Mouse (Mus musculus): ENCODE measurements around the gene Tmem161b. TPM values are rescaled to one million over a fixed set of nuclear protein-coding genes. Genes with fewer than 3 reads are reported as not detected.

Gene Tmem161b
- polyA plus RNA-seq, 1 experiment, result 2.1 TPM

GRCm38 (mm10) chr13:84299445-84300053, 77.5 kb downstream of the Tmem161b start:
- no peak overlapping the region for H3ac ChIP-seq (ENCODE audit: control insufficient read depth, insufficient read length, low read depth)
- H3K79me2 ChIP-seq (ENCODE audit: control insufficient read depth, insufficient read depth), result no peaks in the 10 kb centered on the region
- H3K79me3 ChIP-seq (ENCODE audit: low read depth), result no peaks in the 10 kb centered on the region
- H3K36me3 ChIP-seq (ENCODE audit: control insufficient read depth, insufficient read depth), result peaks cover 17% of the 10 kb centered on the region
- no peak overlapping the region for H3K4me3 ChIP-seq (ENCODE audit: insufficient read depth, poor library complexity, severe bottlenecking)
- H3K27me3 ChIP-seq (ENCODE audit: control insufficient read depth, insufficient read depth, insufficient read length), result no peaks in the 10 kb centered on the region
- TF ChIP-seq MYOD1 (IDR thresholded peaks at IDR 0.05; ENCODE audit: control insufficient read depth, insufficient read length, low read depth), result no peak
- TF ChIP-seq MAX (IDR thresholded peaks at IDR 0.05), result no peak
- TF ChIP-seq FOSL1 (IDR thresholded peaks at IDR 0.05; ENCODE audit: insufficient read depth, low read length, poor library complexity, severe bottlenecking), result no peak
- TF ChIP-seq CTCF (IDR thresholded peaks at IDR 0.05; ENCODE audit: control insufficient read depth, insufficient read depth, insufficient read length), result no peak
- no peak for TF ChIP-seq CEBPB (IDR thresholded peaks at IDR 0.05; ENCODE audit: low read depth)
- TF ChIP-seq USF1 (IDR thresholded peaks at IDR 0.05; ENCODE audit: low read depth), result no peak
- no peak for TF ChIP-seq MYOG (IDR thresholded peaks at IDR 0.05; ENCODE audit: control insufficient read depth, extremely low read depth, insufficient read length)

- Histone ChIP-seq H3K36me3 (ENCODE audit: control insufficient read depth, insufficient read depth) (no peaks in the 10 kb centered on the region), H3K79me3 (ENCODE audit: low read depth) (no peaks in the 10 kb centered on the region), H3K27me3 (ENCODE audit: control insufficient read depth, insufficient read depth, insufficient read length) (no peaks in the 10 kb centered on the region), H3K79me2 (ENCODE audit: control insufficient read depth, insufficient read depth) (no peaks in the 10 kb centered on the region), H3K4me3 (ENCODE audit: insufficient read depth, poor library complexity, severe bottlenecking) (no peak overlapping the region), H3ac (ENCODE audit: control insufficient read depth, insufficient read length, low read depth) (no peak overlapping the region)
- TF ChIP-seq MAX (IDR thresholded peaks at IDR 0.05), result no peak
- no peak for TF ChIP-seq CEBPB (IDR thresholded peaks at IDR 0.05; ENCODE audit: low read depth)
- TF ChIP-seq USF1 (IDR thresholded peaks at IDR 0.05; ENCODE audit: low read depth), result no peak
- TF ChIP-seq CTCF (IDR thresholded peaks at IDR 0.05; ENCODE audit: control insufficient read depth, insufficient read depth, insufficient read length), result no peak
- TF ChIP-seq MYOD1 (IDR thresholded peaks at IDR 0.05; ENCODE audit: control insufficient read depth, insufficient read length, low read depth), result no peak
- TF ChIP-seq FOSL1 (IDR thresholded peaks at IDR 0.05; ENCODE audit: insufficient read depth, low read length, poor library complexity, severe bottlenecking), result no peak
- TF ChIP-seq MYOG (IDR thresholded peaks at IDR 0.05; ENCODE audit: control insufficient read depth, extremely low read depth, insufficient read length), result no peak
Measured at GRCm38 (mm10) chr13:84343272-84343671, 121.2 kb downstream of the Tmem161b start.

GRCm38 (mm10) chr13:84343691-84344495, 121.8 kb downstream of the Tmem161b start:
- Histone ChIP-seq H3K4me3 (ENCODE audit: insufficient read depth, poor library complexity, severe bottlenecking) (no peak overlapping the region), H3K79me3 (ENCODE audit: low read depth) (no peaks in the 10 kb centered on the region), H3ac (ENCODE audit: control insufficient read depth, insufficient read length, low read depth) (no peak overlapping the region), H3K79me2 (ENCODE audit: control insufficient read depth, insufficient read depth) (no peaks in the 10 kb centered on the region), H3K27me3 (ENCODE audit: control insufficient read depth, insufficient read depth, insufficient read length) (no peaks in the 10 kb centered on the region), H3K36me3 (ENCODE audit: control insufficient read depth, insufficient read depth) (no peaks in the 10 kb centered on the region)
- TF ChIP-seq USF1 (IDR thresholded peaks at IDR 0.05; ENCODE audit: low read depth) (no peak), CTCF (IDR thresholded peaks at IDR 0.05; ENCODE audit: control insufficient read depth, insufficient read depth, insufficient read length) (no peak), MYOG (IDR thresholded peaks at IDR 0.05; ENCODE audit: control insufficient read depth, extremely low read depth, insufficient read length) (no peak), FOSL1 (IDR thresholded peaks at IDR 0.05; ENCODE audit: insufficient read depth, low read length, poor library complexity, severe bottlenecking) (no peak), MAX (IDR thresholded peaks at IDR 0.05) (no peak), CEBPB (IDR thresholded peaks at IDR 0.05; ENCODE audit: low read depth) (no peak), MYOD1 (IDR thresholded peaks at IDR 0.05; ENCODE audit: control insufficient read depth, insufficient read length, low read depth) (no peak)

DNA sequence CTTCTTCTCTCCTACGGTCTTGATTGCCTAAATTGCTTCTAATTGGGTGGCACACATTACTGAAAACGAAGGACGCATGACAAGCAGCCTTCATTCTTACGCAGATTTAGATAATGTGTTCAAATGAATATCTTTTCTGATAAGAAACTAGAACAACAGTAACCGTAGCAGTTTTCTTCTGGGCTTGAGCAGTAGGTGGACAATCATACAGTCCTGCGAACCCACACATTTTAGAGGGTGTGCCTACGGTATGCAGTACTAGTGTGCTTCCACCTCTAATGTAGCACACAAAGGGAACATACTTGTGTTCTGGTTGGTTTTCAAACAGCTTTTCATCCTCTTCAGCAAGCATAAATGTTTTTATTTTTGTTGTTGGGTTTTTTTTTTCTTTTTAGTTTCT, 122.6 kb downstream of the Tmem161b start:
- H3K79me2 ChIP-seq (ENCODE audit: control insufficient read depth, insufficient read depth), result no peaks in the 10 kb centered on the region
- no peak overlapping the region for H3ac ChIP-seq (ENCODE audit: control insufficient read depth, insufficient read length, low read depth)
- H3K4me3 ChIP-seq (ENCODE audit: insufficient read depth, poor library complexity, severe bottlenecking), result no peak overlapping the region
- H3K79me3 ChIP-seq (ENCODE audit: low read depth), result no peaks in the 10 kb centered on the region
- no peaks in the 10 kb centered on the region for H3K36me3 ChIP-seq (ENCODE audit: control insufficient read depth, insufficient read depth)
- no peaks in the 10 kb centered on the region for H3K27me3 ChIP-seq (ENCODE audit: control insufficient read depth, insufficient read depth, insufficient read length)
- TF ChIP-seq MYOD1 (IDR thresholded peaks at IDR 0.05; ENCODE audit: control insufficient read depth, insufficient read length, low read depth) (no peak), CEBPB (IDR thresholded peaks at IDR 0.05; ENCODE audit: low read depth) (no peak), MAX (IDR thresholded peaks at IDR 0.05) (no peak), MYOG (IDR thresholded peaks at IDR 0.05; ENCODE audit: control insufficient read depth, extremely low read depth, insufficient read length) (no peak), CTCF (IDR thresholded peaks at IDR 0.05; ENCODE audit: control insufficient read depth, insufficient read depth, insufficient read length) (no peak), USF1 (IDR thresholded peaks at IDR 0.05; ENCODE audit: low read depth) (no peak), FOSL1 (IDR thresholded peaks at IDR 0.05; ENCODE audit: insufficient read depth, low read length, poor library complexity, severe bottlenecking) (no peak)

- H3K27me3 ChIP-seq (ENCODE audit: control insufficient read depth, insufficient read depth, insufficient read length), result no peaks in the 10 kb centered on the region
Measured at GRCm38 (mm10) chr13:84345114-84345513, 123.0 kb downstream of the Tmem161b start.

More at GRCm38 (mm10) chr13:84345114-84345513, 123.0 kb downstream of the Tmem161b start:
- Histone ChIP-seq H3ac (ENCODE audit: control insufficient read depth, insufficient read length, low read depth) (no peak overlapping the region), H3K4me3 (ENCODE audit: insufficient read depth, poor library complexity, severe bottlenecking) (no peak overlapping the region), H3K79me3 (ENCODE audit: low read depth) (no peaks in the 10 kb centered on the region), H3K79me2 (ENCODE audit: control insufficient read depth, insufficient read depth) (no peaks in the 10 kb centered on the region), H3K36me3 (ENCODE audit: control insufficient read depth, insufficient read depth) (no peaks in the 10 kb centered on the region)
- no peak for TF ChIP-seq MAX (IDR thresholded peaks at IDR 0.05)
- TF ChIP-seq MYOG (IDR thresholded peaks at IDR 0.05; ENCODE audit: control insufficient read depth, extremely low read depth, insufficient read length), result no peak
- no peak for TF ChIP-seq CEBPB (IDR thresholded peaks at IDR 0.05; ENCODE audit: low read depth)
- TF ChIP-seq FOSL1 (IDR thresholded peaks at IDR 0.05; ENCODE audit: insufficient read depth, low read length, poor library complexity, severe bottlenecking), result no peak
- TF ChIP-seq USF1 (IDR thresholded peaks at IDR 0.05; ENCODE audit: low read depth), result no peak
- TF ChIP-seq MYOD1 (IDR thresholded peaks at IDR 0.05; ENCODE audit: control insufficient read depth, insufficient read length, low read depth), result no peak
- no peak for TF ChIP-seq CTCF (IDR thresholded peaks at IDR 0.05; ENCODE audit: control insufficient read depth, insufficient read depth, insufficient read length)

Small RNA genes lying within 50 kb of the gene (microRNA-seq; reads per million reads assigned to microRNA genes)
- gene Gm24331 (ENCODE audit: borderline microRNAs expressed), result not detected

Measured in C2C12 (cell line).